Mouse (Mus musculus) bone marrow, adult 2 months (tissue): Measurements from ENCODE around the gene Aldh3b3. TPM values are rescaled to one million over a fixed set of nuclear protein-coding genes. Genes with fewer than 3 reads are reported as not detected.

Experiments used
- H3K27ac ChIP-seq: fragments of 200-500 bp; 2 replicates; pipeline ENCODE4 v1.5.1; 2012; ENCODE audit warnings: low read depth, mild to moderate bottlenecking, control low read depth, inconsistent platforms, low read length; ENCODE audit not compliant: control insufficient read depth, poor library complexity, insufficient read depth
- H3K4me1 ChIP-seq: fragments of 200-500 bp; 2 replicates; pipeline ENCODE4 v1.6.1; 2011; ENCODE audit warnings: low read length; ENCODE audit not compliant: control insufficient read depth, insufficient read depth
- H3K4me3 ChIP-seq: fragments of 200-500 bp; replicated peaks from 2 replicates; pipeline ENCODE3; 2011; ENCODE audit warnings: mild to moderate bottlenecking, low read depth, low read length, control low read depth; ENCODE audit not compliant: control insufficient read depth
- CTCF ChIP-seq: fragments of 200-500 bp; IDR thresholded peaks from 2 replicates; pipeline ENCODE4 v1.5.1; 2011; ENCODE audit warnings: low read length, control low read depth; ENCODE audit not compliant: control insufficient read depth, insufficient read depth
- POLR2A ChIP-seq: fragments of 200-500 bp; IDR thresholded peaks from 2 replicates; pipeline ENCODE4 v1.6.1; 2011; ENCODE audit warnings: low read depth, mild to moderate bottlenecking, control low read depth, low read length, borderline replicate concordance; ENCODE audit not compliant: control insufficient read depth
- WGBS: fragments of 180-500 bp; shearing (Covaris S2); methylation state at CpG from one replicate; pipeline ENCODE4 v1.1.7; 2018; 5-methylcytosine and 5-hydroxymethylcytosine counted together
- polyA plus RNA-seq: library from polyadenylated mRNA; stranded (reverse); fragments of >200 nt; gene quantifications from 2 replicates; pipeline ENCODE4 v1.2.4, GENCODE M21; 2011; ENCODE audit warnings: low replicate concordance; ENCODE audit not compliant: missing spikeins, insufficient read depth, insufficient read length

Gene Aldh3b3
- polyA plus RNA-seq, 1 experiment: 4.4 TPM

DNA sequence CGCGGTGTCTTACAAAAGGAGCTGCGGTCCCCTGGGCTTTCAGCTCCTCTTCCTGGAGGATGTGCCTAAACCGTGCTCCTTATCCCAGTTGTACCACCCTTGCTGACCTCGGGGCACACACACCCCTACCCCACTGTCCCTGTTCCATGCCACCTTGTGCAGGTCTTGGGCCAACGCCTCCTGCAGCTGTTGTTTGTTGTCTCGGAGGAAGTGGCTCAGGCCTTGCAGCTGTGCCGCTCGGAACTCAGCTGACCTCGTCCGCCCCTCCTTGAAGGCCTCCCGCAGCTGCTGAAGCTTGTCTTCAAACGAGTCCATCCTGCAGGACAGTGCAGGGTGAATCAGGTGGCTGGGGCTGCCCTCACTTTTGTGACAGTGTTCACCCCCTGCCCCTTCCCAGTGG lies 34.9 kb upstream of the Aldh3b3 start:
- TF ChIP-seq CTCF (no peak), POLR2A (peak; percentile 58; the same call in 1 of the 2 replicates)
- Histone ChIP-seq H3K27ac (peak overlapping the region; percentile 78), H3K4me1 (peaks cover 14% of the 10 kb centered on the region), H3K4me3 (no peak overlapping the region)
- WGBS: 25% methylated on average over 13 of the region's 13 CpGs

DNA sequence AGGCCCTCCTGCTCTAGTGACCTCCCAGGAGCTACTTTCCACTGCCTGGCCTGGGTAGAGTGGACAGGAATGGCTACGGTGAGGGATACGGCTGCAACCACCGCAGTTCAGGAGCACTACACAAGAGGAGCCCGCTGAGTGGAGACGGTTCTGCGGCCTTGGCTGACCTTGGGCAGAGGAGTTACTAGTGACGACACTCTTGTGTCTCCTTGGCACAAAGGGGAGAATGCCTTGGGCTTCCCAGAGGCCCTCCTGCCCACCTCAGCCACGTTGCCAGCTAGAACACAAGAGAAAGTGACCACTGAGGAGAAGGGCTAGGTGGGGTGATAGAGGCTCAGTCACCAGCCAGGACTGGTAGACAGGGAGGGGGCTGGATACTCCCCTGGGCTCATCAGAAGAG lies 34.3 kb upstream of the Aldh3b3 start:
- peaks cover 16% of the 10 kb centered on the region for H3K4me1 ChIP-seq
- H3K27ac ChIP-seq: peak overlapping the region; percentile 78
- 52% methylated on average over 8 of the region's 8 CpGs for WGBS
- no peak overlapping the region for H3K4me3 ChIP-seq
- TF ChIP-seq CTCF (no peak), POLR2A (no peak)

DNA sequence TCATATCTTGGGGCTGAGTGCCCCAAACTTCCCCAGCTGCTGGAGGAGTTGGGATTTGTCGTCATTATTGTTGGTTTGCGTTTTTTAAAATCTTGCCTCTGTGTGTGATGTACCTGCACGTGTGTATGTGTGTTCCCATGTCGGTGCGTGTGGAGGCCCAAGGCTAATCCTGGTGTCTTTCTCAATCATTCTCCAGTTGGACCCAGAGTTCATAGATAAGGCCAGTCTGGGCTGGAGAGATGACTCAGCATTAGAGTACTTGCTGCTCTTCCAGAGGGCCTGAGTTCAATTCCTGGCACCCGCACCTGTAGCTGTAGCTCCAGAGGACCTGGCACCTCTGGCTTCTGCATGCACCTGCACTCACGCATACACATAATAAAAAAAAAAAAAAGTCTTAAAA lies 33.6 kb upstream of the Aldh3b3 start:
- Histone ChIP-seq H3K27ac (peak overlapping the region; percentile 78), H3K4me1 (peaks cover 16% of the 10 kb centered on the region), H3K4me3 (no peak overlapping the region)
- WGBS: 67% methylated on average over 7 of the region's 7 CpGs
- no peak for TF ChIP-seq POLR2A
- no peak for TF ChIP-seq CTCF

DNA sequence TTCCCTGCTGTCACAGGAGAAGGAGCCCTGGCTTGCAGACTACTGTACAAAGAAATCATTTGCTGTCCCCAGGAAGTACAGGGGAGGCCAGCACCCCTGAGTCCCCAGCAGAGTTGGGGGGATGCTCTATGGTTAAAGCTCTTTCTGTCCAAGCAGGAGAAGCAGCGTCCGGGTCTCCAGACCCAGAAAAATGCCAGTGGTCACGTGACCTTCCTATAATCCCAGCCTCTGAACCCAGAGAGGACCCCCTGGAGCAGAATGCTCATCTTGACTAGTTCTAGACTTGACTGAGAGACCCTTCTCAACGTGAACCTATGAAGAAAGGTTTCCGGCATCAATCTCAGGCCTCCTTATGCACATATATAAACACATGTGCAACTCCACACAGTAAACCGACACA lies 32.6 kb upstream of the Aldh3b3 start:
- Histone ChIP-seq H3K27ac (no peak overlapping the region), H3K4me1 (peaks cover 18% of the 10 kb centered on the region), H3K4me3 (no peak overlapping the region)
- TF ChIP-seq CTCF (no peak), POLR2A (no peak)
- WGBS: 78% methylated on average over 6 of the region's 6 CpGs

DNA sequence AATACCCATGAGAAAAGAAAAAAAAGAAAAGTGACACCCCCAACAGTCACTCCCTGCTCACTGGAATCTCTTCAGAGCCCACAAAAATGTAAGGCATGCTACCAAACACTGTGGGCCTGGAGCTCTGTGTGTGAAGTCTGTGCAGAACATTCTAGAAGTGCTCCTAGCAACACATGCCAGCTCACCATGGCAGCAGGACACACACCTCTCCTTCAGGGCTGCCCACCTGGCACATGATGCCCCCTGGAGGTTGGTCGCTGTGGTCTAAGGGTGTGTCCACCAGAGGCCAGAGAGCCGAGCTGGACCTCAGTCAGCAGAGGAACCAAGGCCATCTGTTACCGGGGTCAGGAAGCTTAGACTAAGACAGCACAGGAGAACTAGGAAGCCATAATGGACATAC lies 32.2 kb upstream of the Aldh3b3 start:
- H3K4me3 ChIP-seq: no peak overlapping the region
- peak overlapping the region; percentile 2; the same call in 1 of the 2 replicates for H3K27ac ChIP-seq
- H3K4me1 ChIP-seq: peaks cover 20% of the 10 kb centered on the region
- no peak for TF ChIP-seq POLR2A
- peak; percentile 41; the same call in 1 of the 2 replicates for TF ChIP-seq CTCF
- WGBS: 38% methylated on average over 3 of the region's 3 CpGs

DNA sequence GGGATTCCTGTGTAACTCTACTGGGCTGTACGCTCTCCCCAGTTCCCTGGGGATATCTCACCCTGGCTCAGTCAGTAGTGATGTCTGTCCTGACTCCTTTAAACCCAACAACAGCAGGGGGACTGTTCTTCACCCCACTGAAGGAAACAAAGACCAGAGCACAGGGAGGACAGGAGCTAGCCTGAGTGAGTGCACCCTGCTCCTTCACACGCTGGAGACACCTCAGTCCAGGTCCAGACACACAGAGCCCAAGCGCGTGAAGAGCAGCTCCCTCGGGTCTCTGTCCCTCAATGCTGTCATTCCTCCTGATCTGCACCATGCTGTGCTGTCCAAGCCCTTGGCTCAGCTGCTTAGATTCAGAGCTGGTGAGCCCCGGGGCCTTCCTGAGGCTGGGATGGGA lies 31.8 kb upstream of the Aldh3b3 start:
- Histone ChIP-seq H3K27ac (peak overlapping the region; percentile 2; the same call in 1 of the 2 replicates), H3K4me1 (peaks cover 20% of the 10 kb centered on the region), H3K4me3 (no peak overlapping the region)
- no peak for TF ChIP-seq POLR2A
- TF ChIP-seq CTCF: no peak
- WGBS: 81% methylated on average over 6 of the region's 6 CpGs

DNA sequence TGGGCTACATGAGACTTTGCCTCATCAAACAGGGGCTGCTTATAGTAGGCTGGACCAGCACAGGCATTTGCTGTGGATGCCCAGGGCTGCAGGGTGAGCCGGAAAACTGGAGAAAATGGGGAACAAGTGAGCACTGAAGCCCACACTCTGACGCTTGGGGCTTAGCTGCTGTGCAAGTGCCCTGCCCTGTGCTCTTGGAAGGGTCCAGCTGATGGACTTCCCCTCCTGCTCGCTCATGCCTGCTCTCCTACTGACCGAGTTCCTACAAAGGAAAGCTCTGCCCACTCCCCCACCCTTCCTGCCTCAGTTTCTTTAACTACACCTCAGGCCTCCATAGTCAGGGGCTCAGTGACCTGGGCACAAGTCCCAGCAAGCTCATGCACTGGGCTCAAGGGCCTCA lies 30.5 kb upstream of the Aldh3b3 start:
- Histone ChIP-seq H3K4me3 (peak overlapping the region; percentile 15), H3K4me1 (peaks cover 21% of the 10 kb centered on the region), H3K27ac (peak overlapping the region; percentile 5)
- TF ChIP-seq POLR2A (no peak), CTCF (no peak)
- 51% methylated on average over 4 of the region's 4 CpGs for WGBS

DNA sequence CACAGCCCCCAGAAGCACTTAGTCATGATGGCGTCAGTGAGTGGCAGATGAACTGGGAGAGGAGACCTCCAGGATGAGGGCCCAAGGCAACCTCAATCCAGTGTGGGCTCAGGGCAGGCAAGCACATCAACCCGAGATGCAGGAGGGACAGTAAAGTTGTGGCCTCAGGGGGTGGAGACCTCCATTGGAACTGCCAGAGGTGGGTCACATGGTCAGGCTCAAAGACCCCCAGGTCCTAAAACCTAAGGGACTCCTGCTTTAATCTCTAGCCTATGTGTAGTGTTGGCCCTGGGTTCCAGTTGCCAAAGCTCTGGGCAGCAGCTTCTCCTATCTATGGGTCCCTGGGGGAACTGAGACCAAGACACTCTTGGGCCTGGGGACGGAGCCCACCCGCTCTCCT lies 29.7 kb upstream of the Aldh3b3 start:
- peak overlapping the region; percentile 66 for H3K4me3 ChIP-seq
- peak overlapping the region; percentile 82 for H3K27ac ChIP-seq

DNA sequence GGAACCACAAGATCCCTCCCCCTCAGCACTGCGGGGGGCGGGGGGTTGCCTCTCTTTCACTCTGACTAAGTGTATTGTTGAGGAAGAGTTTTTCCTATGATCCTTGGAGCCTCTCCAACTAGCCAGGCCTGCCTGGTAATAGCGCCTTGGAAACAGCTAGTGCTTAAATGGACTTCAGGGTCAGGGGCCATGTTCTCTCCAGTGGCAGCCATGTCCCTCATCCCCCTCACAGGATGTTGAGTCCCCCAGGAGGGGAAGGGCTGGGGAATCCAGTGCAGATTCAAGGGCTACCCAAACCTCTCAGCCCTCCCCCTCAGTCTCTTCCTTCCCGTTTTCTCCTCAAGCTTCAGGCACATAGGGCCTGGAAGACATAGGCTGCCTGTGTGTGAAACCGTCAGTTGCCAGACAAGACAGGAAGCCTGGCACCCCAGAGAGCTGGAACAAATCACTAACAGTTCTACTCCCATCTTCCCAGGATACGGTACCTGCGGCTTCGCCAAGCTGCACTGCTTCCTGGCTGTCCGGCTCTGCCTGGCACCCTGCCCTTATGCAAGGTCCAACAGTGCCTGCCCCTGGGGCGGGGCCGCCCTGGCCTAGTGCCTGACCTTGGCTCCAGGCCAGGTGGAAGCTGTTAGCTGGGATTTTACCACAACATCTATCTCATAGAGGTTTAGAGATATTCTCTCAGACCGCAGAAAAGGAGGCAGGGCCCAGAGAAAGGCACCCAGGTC lies 29.1 kb upstream of the Aldh3b3 start, which contains the start of gene Aldh3b1:
Aldh3b1 (minus strand) TSS at position 598 of the 731 bp plus-strand sequence.
- peak within 1 kb of the TSS; percentile 66 for H3K4me3 ChIP-seq
- peaks cover 20% of the 10 kb centered on the region for H3K4me1 ChIP-seq
- H3K27ac ChIP-seq: peak within 1 kb of the TSS; percentile 82
- 3% methylated on average over 12 of the region's 12 CpGs for WGBS
- TF ChIP-seq POLR2A (peak; percentile 46; the same call in 1 of the 2 replicates), CTCF (no peak)

More for the DNA sequence above, 29.7 kb upstream of the Aldh3b3 start:
- 36% methylated on average over 4 of the region's 4 CpGs for WGBS
- peaks cover 20% of the 10 kb centered on the region for H3K4me1 ChIP-seq
- TF ChIP-seq POLR2A (no peak), CTCF (no peak)
